Mouse (Mus musculus) CH12.LX (cell line): ENCODE measurements around the gene Sgsm2. TPM values are rescaled to one million over a fixed set of nuclear protein-coding genes. Genes with fewer than 3 reads are reported as not detected.

ENCODE experiments used
- DNase-seq: peaks from one replicate; pipeline ENCODE4 v3.0.0-alpha.2; 2013; ENCODE audit errors: extremely low read depth
- H3K27ac ChIP-seq: 2 replicates; pipeline ENCODE4 v1.5.1; 2012; ENCODE audit warnings: low read depth, mild to moderate bottlenecking, control low read depth, moderate library complexity; ENCODE audit not compliant: insufficient read depth
- H3K27me3 ChIP-seq: replicated peaks from 2 replicates; pipeline ENCODE3; 2012; ENCODE audit warnings: inconsistent platforms
- H3K36me3 ChIP-seq, 2 experiments: replicated peaks in 1 of 2; 2 replicates each; pipeline versions ENCODE3 to v1.6.1; 2012; ENCODE audit warnings: inconsistent platforms in 1 of 2, low read length in 1 of 2, mild to moderate bottlenecking in 1 of 2, mixed read lengths in 1 of 2, moderate library complexity in 1 of 2; ENCODE audit not compliant: control insufficient read depth in 1 of 2, insufficient read depth in 1 of 2
- H3K4me1 ChIP-seq, 2 experiments: 2 replicates each; pipeline ENCODE4 v1.6.1; 2012; ENCODE audit warnings: inconsistent platforms in 1 of 2, moderate library complexity in 1 of 2; ENCODE audit not compliant: insufficient read depth in 2 of 2, control insufficient read depth in 1 of 2
- H3K4me2 ChIP-seq: 2 replicates; pipeline ENCODE4 v1.6.1; 2012; ENCODE audit warnings: low read depth, mild to moderate bottlenecking, control low read depth; ENCODE audit not compliant: poor library complexity, insufficient read depth, severe bottlenecking
- H3K4me3 ChIP-seq, 3 experiments: fragments of 150-350 bp in 1 of 3; sonication (generic) in 1 of 3; replicated peaks in 1 of 3; 2 replicates each; pipeline versions ENCODE3 to v1.5.1; 2011 to 2012; ENCODE audit warnings: low read depth in 2 of 3, low read length in 2 of 3, mild to moderate bottlenecking in 2 of 3, moderate library complexity in 2 of 3, control low read depth in 1 of 3, improper control_type of control experiment in 1 of 3, inconsistent platforms in 1 of 3, mixed read lengths in 1 of 3; ENCODE audit not compliant: poor library complexity in 1 of 3
- H3K79me2 ChIP-seq: replicated peaks from 2 replicates; pipeline ENCODE4 v1.6.1; 2012; ENCODE audit warnings: mild to moderate bottlenecking, moderate library complexity; ENCODE audit not compliant: control insufficient read depth, poor library complexity, insufficient read depth, severe bottlenecking; ENCODE audit errors: extremely low read depth
- H3K9ac ChIP-seq: 2 replicates; pipeline ENCODE4 v1.6.1; 2012; ENCODE audit warnings: low read depth, mild to moderate bottlenecking, control low read depth, moderate library complexity; ENCODE audit not compliant: insufficient read depth
- H3K9me3 ChIP-seq: replicated peaks from 2 replicates; pipeline ENCODE3; 2012; ENCODE audit warnings: low read length, inconsistent platforms, mixed read lengths
- CTCF ChIP-seq, 2 experiments: IDR thresholded peaks in 1 of 2; conservative IDR thresholded peaks in 1 of 2; 2 replicates each; pipeline ENCODE4 v1.5.1; 2011 to 2012; ENCODE audit warnings: low read depth in 2 of 2, low read length in 2 of 2, improper control_type of control experiment in 1 of 2, inconsistent platforms in 1 of 2, mild to moderate bottlenecking in 1 of 2, moderate library complexity in 1 of 2
- E2F4 ChIP-seq: IDR thresholded peaks from 2 replicates; pipeline ENCODE4 v1.6.1; 2011; ENCODE audit warnings: low read depth, low read length, improper control_type of control experiment; ENCODE audit not compliant: insufficient replicate concordance
- ETS1 ChIP-seq: conservative IDR thresholded peaks from 2 replicates; pipeline ENCODE4 v1.6.1; 2012; ENCODE audit warnings: low read depth, mild to moderate bottlenecking, inconsistent platforms, low read length, improper control_type of control experiment, moderate library complexity
- HCFC1 ChIP-seq: IDR thresholded peaks from 2 replicates; pipeline ENCODE4 v1.6.1; 2012; ENCODE audit warnings: low read depth, mild to moderate bottlenecking, inconsistent platforms, low read length, improper control_type of control experiment
- IRF4 ChIP-seq: IDR thresholded peaks from 2 replicates; pipeline ENCODE4 v1.6.1; 2014; ENCODE audit warnings: low read depth, mild to moderate bottlenecking, inconsistent platforms, low read length, improper control_type of control experiment
- JUND ChIP-seq: conservative IDR thresholded peaks from 2 replicates; pipeline ENCODE4 v1.6.1; 2011; ENCODE audit warnings: low read depth, low read length, improper control_type of control experiment
- KAT2A ChIP-seq: IDR thresholded peaks from 2 replicates; pipeline ENCODE4 v1.6.1; 2012; ENCODE audit warnings: low read length, improper control_type of control experiment, inconsistent platforms; ENCODE audit not compliant: insufficient replicate concordance
- MAFK ChIP-seq: IDR thresholded peaks from 2 replicates; pipeline ENCODE4 v1.6.1; 2011; ENCODE audit warnings: low read length, improper control_type of control experiment; ENCODE audit not compliant: insufficient replicate concordance
- MAX ChIP-seq: IDR thresholded peaks from 2 replicates; pipeline ENCODE4 v1.6.1; 2011; ENCODE audit warnings: low read length, improper control_type of control experiment
- MAZ ChIP-seq: IDR thresholded peaks from 2 replicates; pipeline ENCODE4 v1.6.1; 2012; ENCODE audit warnings: low read depth, mild to moderate bottlenecking, inconsistent platforms, low read length, improper control_type of control experiment, moderate library complexity
- MEF2A ChIP-seq: IDR thresholded peaks from 2 replicates; pipeline ENCODE4 v1.6.1; 2014; ENCODE audit warnings: low read depth, mild to moderate bottlenecking, inconsistent platforms, low read length, improper control_type of control experiment, borderline replicate concordance
- MXI1 ChIP-seq: IDR thresholded peaks from 2 replicates; pipeline ENCODE4 v1.6.1; 2011; ENCODE audit warnings: mild to moderate bottlenecking, low read depth, low read length, improper control_type of control experiment
- MYC ChIP-seq: IDR thresholded peaks from 2 replicates; pipeline ENCODE4 v1.6.1; 2011; ENCODE audit warnings: low read depth, mild to moderate bottlenecking, improper control_type of control experiment, low read length
- NELFE ChIP-seq: IDR thresholded peaks from 2 replicates; pipeline ENCODE4 v1.6.1; 2011; ENCODE audit warnings: low read depth, low read length, improper control_type of control experiment
- NRF1 ChIP-seq: IDR thresholded peaks from 2 replicates; pipeline ENCODE4 v1.6.1; 2014; ENCODE audit warnings: low read depth, mild to moderate bottlenecking, inconsistent platforms, low read length, improper control_type of control experiment, moderate library complexity
- POLR2A ChIP-seq: IDR thresholded peaks from 2 replicates; pipeline ENCODE4 v1.6.1; 2011; ENCODE audit warnings: low read depth, mild to moderate bottlenecking, improper control_type of control experiment, low read length
- RAD21 ChIP-seq: IDR thresholded peaks from 2 replicates; pipeline ENCODE4 v1.6.1; 2011; ENCODE audit warnings: low read depth, mild to moderate bottlenecking, low read length, improper control_type of control experiment, moderate library complexity
- SMC3 ChIP-seq: IDR thresholded peaks from 2 replicates; pipeline ENCODE4 v1.6.1; 2011; ENCODE audit warnings: low read depth, low read length, improper control_type of control experiment
- TBP ChIP-seq: conservative IDR thresholded peaks from 2 replicates; pipeline ENCODE4 v1.6.1; 2011; ENCODE audit warnings: low read depth, low read length, improper control_type of control experiment
- TCF12 ChIP-seq: IDR thresholded peaks from 2 replicates; pipeline ENCODE4 v1.6.1; 2014; ENCODE audit warnings: low read depth, mild to moderate bottlenecking, inconsistent platforms, low read length, improper control_type of control experiment
- ZC3H11A ChIP-seq: IDR thresholded peaks from 2 replicates; pipeline ENCODE4 v1.6.1; 2012; ENCODE audit warnings: low read depth, mild to moderate bottlenecking, inconsistent platforms, low read length, improper control_type of control experiment
- ZNF384 ChIP-seq: IDR thresholded peaks from 2 replicates; pipeline ENCODE4 v1.6.1; 2012; ENCODE audit warnings: low read depth, low read length, improper control_type of control experiment, inconsistent platforms
- dilution Hi-C: fragments of 300-500 bp; cut with MboI; formaldehyde crosslinking; loops from 2 replicates; pipeline ENCODE4 v1.14.3; 2020; ENCODE audit warnings: low sequenced_read_pairs; ENCODE audit not compliant: extremely low pct_unique_long_range_greater_than_20kb, extremely low pct_ligation_motif_present
- in situ Hi-C: fragments of 300-500 bp; cut with MboI; formaldehyde crosslinking; loops from 3 replicates; pipeline ENCODE4 v1.14.3; 2019; ENCODE audit warnings: low sequenced_read_pairs, low pct_ligation_motif_present, low pct_unique_long_range_greater_than_20kb, mixed read lengths
- polyA plus RNA-seq: library from polyadenylated mRNA; unstranded; fragments of >175 nt; gene quantifications from 2 replicates; pipeline ENCODE4 v1.2.1, GENCODE M21; 2012; ENCODE audit warnings: low read depth; ENCODE audit not compliant: insufficient read length
- total RNA-seq, 2 experiments: library from RNA; depleted of rRNA; stranded (reverse); fragments of 300-350 nt in 1 of 2; fragments of >200 nt in 1 of 2; gene quantifications; 2 replicates each; pipeline ENCODE4 v1.2.3; 2012 to 2014

Gene Sgsm2
- total and polyA plus RNA-seq, 3 experiments: 0.75 to 3.8 (median 3.1) TPM

DNA sequence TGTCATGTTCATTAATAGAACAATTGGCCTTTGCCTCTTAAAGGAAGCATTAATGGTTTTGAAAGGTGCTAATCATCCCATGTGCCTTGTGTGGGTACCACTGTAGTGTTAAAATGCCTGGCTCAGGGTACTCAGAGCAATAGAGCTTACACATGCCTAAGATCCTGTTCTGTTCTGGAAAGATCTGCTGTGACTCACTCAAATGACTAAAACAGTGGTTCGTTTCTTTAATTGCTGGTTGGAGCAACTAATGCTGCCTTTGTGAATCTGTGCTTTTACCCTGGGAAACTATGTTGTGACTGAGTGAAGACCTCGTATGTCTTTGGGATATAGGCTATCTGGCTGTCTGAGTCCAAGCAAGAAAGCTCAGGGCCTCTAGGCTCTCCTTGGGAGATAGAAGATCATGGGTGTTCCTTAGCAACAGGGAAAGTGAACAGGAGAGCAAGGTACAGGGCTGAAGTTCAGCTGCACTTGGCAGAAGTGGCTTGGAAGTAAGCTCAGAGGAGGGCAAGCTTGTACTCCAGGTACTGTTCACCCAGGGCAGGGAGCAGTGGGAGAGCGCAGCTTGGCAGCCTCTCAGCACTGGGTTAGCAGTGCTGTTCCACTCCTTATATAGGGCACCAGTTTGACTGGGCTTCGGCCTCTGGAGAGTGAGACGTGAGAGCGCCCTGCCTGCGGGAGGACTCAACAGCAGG is 74.0 kb downstream of the Sgsm2 start:
- Histone ChIP-seq H3K27me3 (no peaks in the 10 kb centered on the region), H3K9me3 (no peaks in the 10 kb centered on the region), H3K4me2 (no peak overlapping the region), H3K27ac (no peak overlapping the region), H3K4me3 (no peak overlapping the region), H3K4me1 (peaks cover 17 to 34% of the 10 kb centered on the region in 2 experiments), H3K79me2 (no peaks in the 10 kb centered on the region), H3K9ac (no peak overlapping the region), H3K36me3 (peaks cover 32 to 80% of the 10 kb centered on the region in 2 experiments)
- in situ Hi-C loops (no loop called here), dilution Hi-C loops (no loop called here)
- DNase-seq: no peak
- TF ChIP-seq IRF4 (no peak), HCFC1 (no peak), NRF1 (no peak), MAFK (no peak), POLR2A (no peak), E2F4 (no peak), TCF12 (no peak), KAT2A (no peak), NELFE (no peak), JUND (no peak), TBP (no peak), MEF2A (no peak), MAZ (no peak), MXI1 (no peak), MYC (no peak), ZC3H11A (no peak), MAX (no peak), ETS1 (no peak)

DNA sequence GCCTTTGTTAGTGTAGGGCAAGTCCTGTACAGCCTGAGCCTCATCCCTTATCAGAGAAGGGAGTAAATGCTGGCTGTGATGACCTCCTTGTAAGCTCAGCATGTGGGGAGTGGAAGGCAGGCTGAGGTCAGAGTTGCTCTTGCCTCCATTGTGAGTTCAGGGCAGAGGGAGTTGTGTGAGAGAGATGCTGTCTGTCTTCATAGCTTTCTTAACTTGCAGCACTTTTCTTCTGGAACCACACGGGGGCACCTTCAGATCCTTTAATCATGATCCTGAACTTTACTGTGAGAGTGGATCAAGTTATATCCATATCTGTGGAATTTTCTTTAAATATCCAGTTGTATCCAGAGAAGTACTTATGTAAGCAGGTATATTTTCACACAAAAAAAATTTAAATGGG is 75.4 kb downstream of the Sgsm2 start:
- Histone ChIP-seq H3K9ac (no peak overlapping the region), H3K4me3 (no peak overlapping the region), H3K27ac (no peak overlapping the region), H3K4me2 (no peak overlapping the region), H3K4me1 (peaks cover 4 to 20% of the 10 kb centered on the region in 2 experiments; a peak in 3 of 4 replicates), H3K27me3 (no peaks in the 10 kb centered on the region), H3K79me2 (no peaks in the 10 kb centered on the region), H3K9me3 (no peaks in the 10 kb centered on the region), H3K36me3 (peaks cover 43 to 92% of the 10 kb centered on the region in 2 experiments)
- in situ Hi-C loops (no loop called here), dilution Hi-C loops (no loop called here)
- no peak for DNase-seq
- TF ChIP-seq ZNF384: no peak
- no peak for TF ChIP-seq TBP
- TF ChIP-seq CTCF (conservative IDR thresholded peaks at IDR 0.05 in 1 of 2, IDR thresholded peaks at IDR 0.05 in 1 of 2; ENCODE audit: low read depth in 2 of 2, low read length in 2 of 2): peak; percentile 13 to 64; a peak in 3 of 4 replicates
- no peak for TF ChIP-seq IRF4
- TF ChIP-seq SMC3: peak; percentile 66
- peak; percentile 59 for TF ChIP-seq RAD21
